ENCODE assay signal across 22 mouse cellular contexts in genomic region chr2:25987817-25988216, GRCm38 (mm10). TPM values are rescaled to one million over a fixed set of nuclear protein-coding genes. Genes with fewer than 3 reads are reported as not detected.
DNase-seq lines count a peak whose midpoint lies in the region; TF ChIP-seq lines count a peak whose summit lies in the region.
"Had no signal": no experiment of that assay in that cellular context is flagged by ENCODE, and none has a peak within 500 bp of the region (broad histone marks: within the 10 kb centered on the region; RNA-seq: fewer than 3 reads in every experiment).

No protein-coding gene starts in this region.

- H3K27me3 ChIP-seq in cerebellum, adult 2 months (ENCODE audit: control insufficient read depth, insufficient read depth, low read length): no peaks in the 10 kb centered on the region
- no peaks in the 10 kb centered on the region for H3K27me3 ChIP-seq in myocyte (ENCODE audit: control insufficient read depth, insufficient read depth, insufficient read length)
- peaks cover 21% of the 10 kb centered on the region for H3K27me3 ChIP-seq in embryonic facial prominence, embryonic 10.5 days (replicated peaks; ENCODE audit: low read depth, poor library complexity, severe bottlenecking)
- H3K27me3 ChIP-seq: embryonic facial prominence, embryonic 13.5 days; embryonic facial prominence, embryonic 15.5 days had no signal

- peak overlapping the region; percentile 22; the same call in 1 of the 2 replicates for H3K27ac ChIP-seq in cerebellum, adult 2 months (ENCODE audit: insufficient read depth, low read length)
- H3K27ac ChIP-seq in gastrocnemius, adult 2 months: peak overlapping the region; percentile 32; the same call in 1 of the 2 replicates
- H3K27ac ChIP-seq in embryonic facial prominence, embryonic 10.5 days (replicated peaks): no peak overlapping the region
- H3K27ac ChIP-seq: embryonic facial prominence, embryonic 13.5 days; forebrain, embryonic 10.5 days; forebrain, embryonic 12.5 days had no signal

- no peak overlapping the region for H3ac ChIP-seq in myocyte (ENCODE audit: control insufficient read depth, insufficient read length)

- no peaks in the 10 kb centered on the region for H3K9me3 ChIP-seq in embryonic facial prominence, embryonic 10.5 days
- H3K9me3 ChIP-seq: embryonic facial prominence, embryonic 13.5 days; embryonic facial prominence, embryonic 15.5 days; forebrain, embryonic 10.5 days; forebrain, embryonic 12.5 days; G1E had no signal

- 20% methylated on average over 6 of the region's 6 CpGs for WGBS in cerebellum, adult 2 months
- 91% methylated on average over 6 of the region's 6 CpGs for WGBS in embryonic facial prominence, embryonic 10.5 days

- H3K36me3 ChIP-seq in myocyte (ENCODE audit: control insufficient read depth, insufficient read depth): no peaks in the 10 kb centered on the region
- no peaks in the 10 kb centered on the region for H3K36me3 ChIP-seq in embryonic facial prominence, embryonic 10.5 days (replicated peaks)
- H3K36me3 ChIP-seq: embryonic facial prominence, embryonic 13.5 days; embryonic facial prominence, embryonic 15.5 days; forebrain, embryonic 10.5 days; forebrain, embryonic 12.5 days; G1E had no signal

- intact Hi-C loops in gastrocnemius, adult 2 months (cut with DNase I): no loop called here
- intact Hi-C loops in gastrocnemius, postnatal 14 days (cut with DNase I; ENCODE audit: low total_unique reads): no loop called here

- TF ChIP-seq POLR2A in cerebellum, adult 2 months (IDR thresholded peaks at IDR 0.05; ENCODE audit: borderline replicate concordance, insufficient read depth, low read length): no peak
- no peak for TF ChIP-seq POLR2A in myocyte (IDR thresholded peaks at IDR 0.05; ENCODE audit: insufficient read length, low read depth)

- H3K4me3 ChIP-seq in cerebellum, adult 2 months (replicated peaks; ENCODE audit: insufficient read depth, low read depth, low read length): no peak overlapping the region
- no peak overlapping the region for H3K4me3 ChIP-seq in gastrocnemius, adult 2 months
- H3K4me3 ChIP-seq in myocyte: no peak overlapping the region
- no peak overlapping the region for H3K4me3 ChIP-seq in embryonic facial prominence, embryonic 10.5 days
- H3K4me3 ChIP-seq: embryonic facial prominence, embryonic 13.5 days; embryonic facial prominence, embryonic 15.5 days; erythroblast, embryonic 14.5 days; forebrain, embryonic 10.5 days; forebrain, embryonic 12.5 days had no signal

- peak in 1 of 2 experiments; percentile 52 for DNase-seq in cerebellum, adult 2 months
- DNase-seq in cerebellum, postnatal 36 days: no peak
- DNase-seq in gastrocnemius, adult 2 months: peak; percentile 31
- no peak for DNase-seq in gastrocnemius, postnatal 14 days
- DNase-seq in NIH3T3 (ENCODE audit: low read depth): peak; percentile 17
- no peak for DNase-seq in natural killer cell, adult 2 months (ENCODE audit: low spot score in 2 of 2)
- DNase-seq in embryonic facial prominence, embryonic 10.5 days (ENCODE audit: low spot score): no peak
- DNase-seq: adrenal gland, adult 2 months; adrenal gland, postnatal 10 days; adrenal gland, postnatal 25 days; B cell, adult 2 months; cerebellum, adult 11-12 months; cerebellum, adult 8-10 months; cerebellum, adult 9-11 months; cerebellum, postnatal 14 days had no signal

- H3K79me2 ChIP-seq in myocyte (ENCODE audit: control insufficient read depth, insufficient read depth): no peaks in the 10 kb centered on the region

- peaks cover 17% of the 10 kb centered on the region for H3K4me1 ChIP-seq in cerebellum, adult 2 months (ENCODE audit: control insufficient read depth, insufficient read depth, low read length)
- H3K4me1 ChIP-seq in embryonic facial prominence, embryonic 10.5 days: peaks cover 8% of the 10 kb centered on the region

- no peak for TF ChIP-seq CTCF in cerebellum, adult 2 months (IDR thresholded peaks at IDR 0.05; ENCODE audit: borderline replicate concordance, insufficient read depth, low read depth, low read length)
- no peak for TF ChIP-seq CTCF in gastrocnemius, adult 2 months (IDR thresholded peaks at IDR 0.05)

- H3K4me2 ChIP-seq in myocyte (ENCODE audit: low read depth): peak overlapping the region; percentile 10
- H3K4me2 ChIP-seq: embryonic facial prominence, embryonic 13.5 days; embryonic facial prominence, embryonic 15.5 days; forebrain, embryonic 12.5 days had no signal

TF ChIP-seq in myocyte, 11 proteins besides CTCF, POLR2A, EP300 and RAD21:
- TF ChIP-seq MAX (IDR thresholded peaks at IDR 0.05; ENCODE audit: low read depth) (no peak), MYOD1 (IDR thresholded peaks at IDR 0.05; ENCODE audit: control insufficient read depth in 1 of 3, insufficient read length in 2 of 3, low read depth in 2 of 3) (no peak), POLR2AphosphoS2 (IDR thresholded peaks at IDR 0.05; ENCODE audit: insufficient read length, low read depth) (no peak), TCF12 (IDR thresholded peaks at IDR 0.05; ENCODE audit: insufficient read depth, poor library complexity, severe bottlenecking) (no peak), TCF3 (IDR thresholded peaks at IDR 0.05; ENCODE audit: insufficient read length, low read depth) (no peak), MYOG (IDR thresholded peaks at IDR 0.05; ENCODE audit: control insufficient read depth in 1 of 3, insufficient read depth in 1 of 3, insufficient read length in 2 of 3, low read depth in 2 of 3) (no peak), CEBPB (IDR thresholded peaks at IDR 0.05; ENCODE audit: insufficient read depth, poor library complexity, severe bottlenecking) (no peak), SRF (IDR thresholded peaks at IDR 0.05; ENCODE audit: control insufficient read depth, insufficient read length, low read depth) (no peak), USF1 (IDR thresholded peaks at IDR 0.05; ENCODE audit: low read depth) (no peak), REST (IDR thresholded peaks at IDR 0.05; ENCODE audit: insufficient read depth, insufficient read length) (no peak), E2F4 (IDR thresholded peaks at IDR 0.05; ENCODE audit: insufficient read depth) (no peak)

RNA-seq across cellular contexts. Expression of gene Camsap1, which starts 4.7 kb away (rescaled TPM):
- 35.7 and 39.7 TPM in 2 replicates for polyA plus RNA-seq in cerebellum, adult 2 months (2012; rRNA removed)
- total RNA-seq in gastrocnemius, adult 2 months (2021): 10 to 100 TPM; 43.7 to 55.7 TPM
- total RNA-seq in gastrocnemius, postnatal 14 days (2021): 10 to 100 TPM; 24.9 to 27.4 TPM
- polyA plus RNA-seq in myocyte (2012; fragmentation: generic; extraction: Trizol): 12.1 TPM
- polyA plus RNA-seq in embryonic facial prominence, embryonic 10.5 days (2016; fragmentation: Nextera tagmentation; extraction: Ambion mirVana): 36.1 and 41.9 TPM in 2 replicates

RNA-seq across cellular contexts. Expression of gene Ubac1, which starts 33.7 kb away (rescaled TPM):
- 92.2 and 101 TPM in 2 replicates for polyA plus RNA-seq in cerebellum, adult 2 months (2012; rRNA removed)
- total RNA-seq in gastrocnemius, adult 2 months (2021): 100 to 1,000 TPM; 223 to 239 TPM
- 100 to 1,000 TPM; 187 to 194 TPM for total RNA-seq in gastrocnemius, postnatal 14 days (2021)
- 128 TPM for polyA plus RNA-seq in myocyte (2012; fragmentation: generic; extraction: Trizol)
- 94.9 and 95.9 TPM in 2 replicates for polyA plus RNA-seq in embryonic facial prominence, embryonic 10.5 days (2016; fragmentation: Nextera tagmentation; extraction: Ambion mirVana)

Comparison
In these comparisons a context has a peak if more than half of its experiments do, and no peak if none do; other contexts are left out.
1. DNase-seq: peak in gastrocnemius, adult 2 months (single experiment) and NIH3T3 (single experiment); none in cerebellum, postnatal 36 days (0 of 2), gastrocnemius, postnatal 14 days (single experiment), natural killer cell, adult 2 months (0 of 2) and embryonic facial prominence, embryonic 10.5 days (single experiment).